Mouse (Mus musculus): ENCODE measurements at regions not wholly inside any gene's neighbourhood (a gene's known extent, or its start where the extent isn't known, plus 50 kb on each side); places are given as distances from the start of the nearest gene placed in this dataset.

GRCm38 (mm10) chrX:136321692-136322091, 51.6 kb downstream of the Bex3 start:
- peak; percentile 5 to 73 for DNase-seq (ENCODE audit: low spot score in 2 of 2)

DNA sequence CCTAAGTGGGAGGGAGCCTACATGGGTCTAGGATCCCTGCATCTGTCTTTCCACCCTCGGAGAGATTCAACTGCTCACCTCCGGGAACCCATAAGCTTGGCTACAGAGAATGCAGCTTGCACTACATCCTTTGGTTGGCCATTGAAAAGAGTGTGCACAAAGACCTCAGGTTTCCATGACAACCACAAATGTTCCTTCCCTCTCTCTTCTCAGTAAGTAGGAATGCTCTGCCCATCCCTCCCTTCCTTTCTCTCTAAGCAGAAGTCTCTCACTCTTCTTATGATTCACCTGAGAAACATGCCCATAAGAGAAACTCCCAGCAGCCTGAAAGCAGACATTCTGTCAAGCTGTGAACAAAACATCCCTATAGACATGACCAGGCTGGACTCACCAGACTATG, 95.8 kb downstream of the Bex3 start:
- no peak for DNase-seq (ENCODE audit: low spot score in 2 of 2)

Measured in left cerebral cortex, adult 9 months (tissue).